Mouse (Mus musculus): ENCODE results near the gene Iqgap3.

The Iqgap3 gene

DNA sequence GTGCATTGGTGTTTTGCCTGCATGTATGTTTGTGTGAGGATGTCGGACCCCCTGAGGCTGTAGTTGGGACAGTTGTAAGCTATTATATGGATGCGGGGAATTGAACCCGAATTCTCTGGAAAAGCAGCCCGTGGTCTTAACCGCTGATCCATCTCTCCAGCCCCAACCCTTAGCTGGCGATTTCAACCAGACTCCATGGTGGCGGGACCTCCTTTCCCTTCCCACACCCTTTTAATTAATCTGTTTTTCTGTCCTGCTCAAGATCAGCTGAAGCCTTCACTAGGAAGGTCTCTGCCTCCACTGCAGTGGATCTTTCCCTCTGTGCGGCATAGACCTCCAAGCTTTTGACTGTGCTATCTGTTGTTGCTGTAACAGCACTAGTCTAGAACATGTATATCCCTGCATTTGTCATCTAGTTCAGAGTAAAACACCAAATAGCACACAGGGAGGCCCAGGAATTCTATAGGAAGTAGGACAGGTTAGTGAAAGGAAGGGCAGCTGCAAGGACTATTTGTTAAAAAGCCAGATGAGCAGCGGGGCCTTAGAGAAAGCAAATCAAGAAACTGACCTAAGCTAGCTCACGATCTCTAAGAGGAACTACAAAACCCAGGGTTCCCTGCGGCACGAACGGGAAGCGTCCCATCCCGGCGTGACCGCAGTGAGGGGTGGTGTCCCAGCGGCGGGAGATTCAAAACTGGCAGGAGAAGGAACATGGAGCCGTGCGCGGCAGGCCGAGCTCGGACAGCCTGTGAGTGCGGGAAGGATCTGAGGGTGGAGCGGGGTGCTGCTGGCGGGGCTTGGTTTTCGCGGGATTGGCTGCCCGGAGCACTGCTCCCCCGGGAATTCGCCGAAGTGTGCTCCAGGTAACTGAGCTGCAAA is at the start of gene Iqgap3:
Gene Iqgap3 (plus strand): TSS at position 627 of the 879 bp plus-strand sequence.
- in situ Hi-C loops (cut with MseI, MboI): no loop called here

DNA sequence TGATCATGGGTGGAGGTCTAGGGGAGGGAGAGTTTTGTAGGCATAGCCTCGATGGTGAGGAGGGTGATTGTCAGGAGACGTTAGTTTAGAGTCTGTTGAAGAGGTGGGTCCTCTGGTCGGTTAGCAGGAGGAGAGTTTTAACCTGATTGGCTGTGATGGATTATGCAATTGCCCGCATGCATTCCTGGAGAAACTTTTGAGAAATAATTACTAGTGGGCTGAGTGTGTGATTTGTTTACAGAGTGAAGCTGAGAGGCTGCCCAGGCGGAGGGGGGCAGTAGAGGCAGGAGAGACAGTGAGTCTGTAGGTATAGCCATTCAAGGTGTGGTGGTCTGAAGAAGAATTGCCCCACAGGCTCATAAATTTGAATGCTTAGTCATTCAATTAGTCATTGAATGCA is 48.3 kb upstream of the Iqgap3 start:
- in situ Hi-C loops (cut with MseI, MboI): no loop called here

DNA sequence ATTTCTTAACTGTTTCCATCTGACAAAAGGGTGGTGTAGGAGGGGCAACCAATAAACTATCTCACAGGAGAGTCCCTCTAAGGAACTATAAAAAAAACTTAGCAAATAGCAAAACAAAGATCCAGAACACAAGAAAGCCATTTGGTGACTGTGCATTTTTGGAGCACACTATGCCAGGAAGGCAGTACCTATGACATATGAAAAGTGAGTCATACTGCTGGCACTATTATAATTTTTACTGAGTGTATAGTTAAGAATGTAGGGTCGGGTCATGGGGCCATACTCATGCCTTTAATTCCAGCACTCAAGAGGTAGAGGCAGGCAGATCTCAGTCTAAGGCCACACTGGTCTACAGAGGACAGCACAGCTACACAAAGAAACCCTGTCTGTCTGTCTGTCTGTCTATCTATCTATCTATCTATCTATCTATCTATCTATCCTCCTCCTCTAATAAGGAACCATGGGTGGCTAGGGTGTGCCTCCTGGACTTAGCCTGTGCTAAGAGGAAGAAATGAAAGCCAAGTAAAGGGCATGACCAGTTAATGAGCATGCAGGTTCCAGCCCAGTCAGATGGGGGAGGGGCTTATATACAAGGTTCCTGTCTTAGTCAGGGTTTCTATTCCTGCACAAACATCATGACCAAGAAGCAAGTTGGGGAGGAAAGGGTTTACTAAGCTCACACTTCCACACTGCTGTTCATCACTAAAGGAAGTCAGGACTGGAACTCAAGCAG is 46.0 kb upstream of the Iqgap3 start:
- in situ Hi-C loops (cut with MseI, MboI): no loop called here

DNA sequence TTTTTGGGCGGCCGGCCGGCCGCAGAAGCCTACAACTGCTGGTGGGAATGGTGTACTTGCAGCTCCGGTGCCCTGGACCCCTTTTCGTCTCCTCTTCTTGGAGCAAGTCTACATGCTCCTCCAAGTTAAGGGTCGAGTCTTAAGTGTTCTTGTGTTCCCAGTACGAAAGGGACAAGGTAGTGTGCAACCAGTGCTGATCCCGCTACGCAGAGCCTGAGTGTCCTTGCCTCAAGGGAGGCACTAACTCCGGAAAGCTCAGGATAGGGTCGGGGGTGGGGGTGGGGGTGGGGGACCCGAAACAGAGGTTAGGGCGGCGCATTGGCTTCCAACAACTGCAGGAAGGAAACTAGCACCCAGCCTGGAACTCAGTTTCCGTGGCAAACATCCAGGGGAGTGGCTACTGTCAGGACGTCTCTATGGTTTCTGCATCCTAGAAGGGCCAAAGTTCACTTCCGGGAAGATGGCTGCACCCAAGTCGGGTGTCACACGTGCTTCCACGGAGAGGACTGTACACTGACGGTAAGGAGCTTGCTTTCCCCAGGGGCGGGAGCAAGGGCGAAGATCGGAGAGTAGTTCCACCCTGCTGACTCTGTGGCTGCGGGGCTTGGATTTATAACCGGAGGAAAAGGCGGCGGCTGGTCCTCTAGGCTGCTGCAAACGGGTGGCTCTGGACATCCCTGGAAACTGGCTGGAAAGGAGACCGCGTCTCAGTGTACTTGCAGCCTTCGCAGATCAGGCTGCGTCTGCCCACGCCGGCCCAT is 38.9 kb upstream of the Iqgap3 start, which contains the start of gene Gpatch4:
Gene Gpatch4 (plus strand): TSS at position 448 of the 761 bp plus-strand sequence.
- in situ Hi-C loops (cut with MseI, MboI): no loop called here

DNA sequence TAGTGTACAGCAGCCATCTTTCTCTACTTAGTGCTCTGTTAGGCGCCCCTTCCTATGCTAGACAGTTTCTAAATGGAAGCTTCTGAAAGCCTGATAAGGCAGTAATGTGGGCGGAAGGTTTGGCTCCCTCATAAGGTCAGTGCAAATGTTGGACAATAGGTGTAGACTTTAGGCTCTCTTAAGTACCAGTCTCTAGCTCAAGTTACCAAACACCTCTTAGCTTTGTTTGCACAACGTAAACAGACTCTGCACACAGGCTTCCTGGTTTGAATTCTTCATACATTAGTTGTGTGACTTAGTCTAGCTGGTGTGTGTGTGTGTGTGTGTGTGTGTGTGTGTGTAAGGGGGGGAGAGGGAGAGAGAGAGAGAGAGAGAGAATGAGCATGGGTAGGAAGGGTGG is 32.2 kb upstream of the Iqgap3 start:
- in situ Hi-C loops (cut with MseI, MboI): no loop called here

- in situ Hi-C loops (cut with MseI, MboI): no loop called here
Observed at GRCm38 (mm10) chr3:88057030-88057429, 24.7 kb upstream of the Iqgap3 start.

DNA sequence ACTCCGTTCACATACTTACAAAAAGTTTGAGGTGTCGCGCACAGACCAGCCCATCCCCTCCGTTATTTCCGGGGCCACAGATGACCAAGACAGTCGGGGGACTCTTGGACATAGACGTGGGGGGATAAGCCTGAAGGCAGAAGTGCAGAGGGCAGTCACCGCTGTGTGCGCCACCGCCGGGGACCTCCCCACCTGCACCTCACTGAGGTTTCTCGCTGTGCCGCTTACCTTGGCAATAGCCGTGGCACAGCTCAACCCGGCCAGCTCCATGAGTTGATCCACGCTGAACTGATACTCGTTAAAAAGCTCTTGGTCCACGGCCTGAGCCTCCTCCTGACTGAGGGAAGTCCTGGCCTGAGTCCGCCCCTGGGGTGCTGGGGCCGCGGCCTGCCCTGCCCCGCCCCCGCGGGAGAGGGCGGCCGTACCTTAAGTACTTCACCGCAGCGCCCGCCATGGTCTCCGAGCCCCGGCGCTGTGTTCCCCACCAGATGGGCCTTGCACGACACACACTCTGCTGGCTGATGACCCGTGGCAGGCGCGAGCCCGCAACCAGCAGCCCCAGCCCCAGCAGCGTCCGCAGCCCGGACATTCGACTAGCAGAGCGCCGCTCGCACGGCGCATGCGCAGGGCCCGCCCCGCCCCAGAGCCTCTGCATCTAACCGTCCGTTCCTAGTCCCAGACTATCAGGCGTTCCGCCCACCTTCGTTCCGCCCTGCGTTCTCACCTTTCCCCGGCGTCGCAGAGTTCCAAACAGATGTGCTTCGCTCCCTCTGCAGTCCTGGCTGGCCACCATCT is 23.7 kb upstream of the Iqgap3 start, which contains the start of gene Naxe:
Gene Naxe (minus strand): TSS at position 594 of the 795 bp plus-strand sequence.
- in situ Hi-C loops (cut with MseI, MboI): no loop called here

GRCm38 (mm10) chr3:88068386-88068785 is 13.4 kb upstream of the Iqgap3 start:
- in situ Hi-C loops (cut with MseI, MboI): no loop called here

DNA sequence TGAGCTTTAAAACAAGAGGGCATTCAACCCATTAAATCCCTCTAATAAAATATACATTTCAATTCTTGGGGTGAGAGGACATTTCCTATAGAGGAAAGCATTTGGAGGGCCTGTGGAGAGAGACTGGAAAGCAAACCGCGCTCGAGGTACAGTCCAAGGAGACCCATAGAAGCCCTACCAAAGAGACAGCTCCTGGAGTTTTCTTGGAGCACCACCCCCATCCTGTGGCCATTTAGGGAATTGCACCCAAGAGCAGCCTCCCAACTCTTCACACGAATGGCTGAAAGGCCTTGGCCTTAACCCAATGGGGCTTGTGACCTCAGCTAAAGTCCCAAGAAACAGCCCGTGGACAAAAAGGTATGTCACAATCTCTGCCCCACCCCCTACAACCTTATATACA is 10.0 kb upstream of the Iqgap3 start:
- in situ Hi-C loops (cut with MseI, MboI): loop anchor here (5.0 kb wide), 2 partner anchors 54 to 64 kb away; no protein-coding TSS in a partner anchor

- in situ Hi-C loops (cut with MseI, MboI): loop anchor here (5.0 kb wide), 2 partner anchors 56 to 66 kb away; no protein-coding TSS in a partner anchor
Observed at GRCm38 (mm10) chr3:88073631-88074030, 8.1 kb upstream of the Iqgap3 start.

- in situ Hi-C loops (cut with MseI, MboI): loop anchor here (5.0 kb wide), 2 partner anchors 57 to 67 kb away; no protein-coding TSS in a partner anchor
Observed at GRCm38 (mm10) chr3:88074351-88074750, 7.4 kb upstream of the Iqgap3 start.

DNA sequence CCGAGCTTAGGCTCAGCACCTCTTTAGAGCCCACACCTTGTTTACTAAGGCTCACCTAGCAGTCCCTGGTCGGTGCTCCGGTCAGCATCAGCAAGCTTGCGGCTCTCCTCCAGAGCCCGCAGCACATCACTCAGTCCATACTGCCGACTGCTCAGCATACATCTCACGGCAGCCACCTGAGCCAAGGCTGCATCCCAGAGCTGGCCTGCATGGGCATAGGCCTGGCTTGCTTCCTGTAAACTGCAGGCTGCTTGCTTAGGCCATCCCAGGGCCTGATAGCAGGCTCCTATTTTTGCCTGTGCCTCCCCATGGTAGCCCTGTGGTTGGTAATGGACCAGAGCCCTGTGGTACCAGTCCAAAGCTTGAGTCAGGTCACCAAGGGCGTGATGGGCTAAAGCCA is 7.0 kb upstream of the Iqgap3 start:
- in situ Hi-C loops (cut with MseI, MboI): loop anchor here (5.0 kb wide), 2 partner anchors 57 to 67 kb away; no protein-coding TSS in a partner anchor

DNA sequence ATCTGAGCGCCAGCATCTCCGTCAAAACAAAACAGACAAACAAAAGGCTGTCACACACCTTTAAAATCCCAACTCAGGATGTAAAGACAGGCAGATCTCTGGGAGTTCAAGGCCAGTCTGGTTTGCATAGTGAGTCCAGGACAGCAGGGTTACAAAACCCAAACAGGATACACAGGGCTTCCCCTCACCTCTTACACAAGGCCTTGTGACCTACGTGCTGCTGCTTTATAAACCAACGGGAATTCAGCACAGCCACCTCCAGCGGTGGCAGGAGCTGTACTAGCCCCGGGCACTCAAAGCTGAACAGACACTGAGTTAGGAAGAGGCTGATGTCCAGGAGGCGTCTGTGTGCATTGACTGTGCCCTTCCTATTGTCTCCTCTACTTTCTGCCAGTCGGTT is 4.3 kb upstream of the Iqgap3 start:
- in situ Hi-C loops (cut with MseI, MboI): no loop called here

DNA sequence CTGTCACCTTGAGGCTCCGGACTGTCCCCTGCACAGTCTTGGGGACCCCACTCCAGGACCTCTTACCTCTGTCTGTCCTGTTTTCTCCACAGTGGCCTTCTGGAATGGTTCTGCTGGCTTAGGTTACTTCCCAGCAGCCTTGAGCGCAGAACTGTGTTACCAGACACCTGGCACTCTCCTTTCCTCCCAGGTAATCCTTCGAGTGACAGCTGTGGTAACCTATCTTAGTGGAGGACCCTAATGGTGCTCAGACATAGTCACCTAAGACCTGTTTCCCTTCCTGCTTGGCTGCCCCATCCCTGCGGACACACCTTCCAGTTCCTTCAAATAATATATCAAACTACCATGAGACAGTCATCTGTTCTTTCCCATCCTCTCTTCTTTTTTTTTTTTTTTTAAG is 3.6 kb upstream of the Iqgap3 start, which contains the start of gene Ttc24:
Gene Ttc24 (minus strand): TSS at position 101 of the 400 bp plus-strand sequence.
- in situ Hi-C loops (cut with MseI, MboI): no loop called here

DNA sequence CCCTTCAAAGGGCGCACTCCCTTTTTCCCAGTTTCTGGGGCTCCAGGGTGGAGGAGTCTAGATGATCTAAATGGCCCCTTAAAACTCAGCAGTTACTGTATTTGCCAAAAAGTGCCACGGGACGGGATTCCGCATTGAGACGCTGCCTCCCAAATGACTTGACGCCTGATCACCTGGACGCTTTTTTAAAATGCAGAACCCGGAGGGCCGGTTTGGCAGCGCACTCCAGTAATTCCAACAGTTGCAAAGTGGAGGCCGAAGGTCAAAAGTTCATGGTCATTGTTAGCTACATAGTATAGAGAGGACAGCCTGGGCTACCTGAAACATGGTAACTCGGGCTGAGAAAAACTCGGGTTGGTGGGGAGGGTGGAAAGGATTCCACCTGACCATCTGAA is 450 bp downstream of the Iqgap3 start:
- in situ Hi-C loops (cut with MseI, MboI): no loop called here

- in situ Hi-C loops (cut with MseI, MboI): no loop called here
Observed at GRCm38 (mm10) chr3:88082663-88083062, 892 bp downstream of the Iqgap3 start.

- in situ Hi-C loops (cut with MseI, MboI): no loop called here
Observed at GRCm38 (mm10) chr3:88084001-88084400, 2.2 kb downstream of the Iqgap3 start.

GRCm38 (mm10) chr3:88085459-88085858 is 3.7 kb downstream of the Iqgap3 start:
- in situ Hi-C loops (cut with MseI, MboI): loop anchor here in 1 of 2 experiments (5.0 kb wide), 1 partner anchor 87 kb away; no protein-coding TSS in a partner anchor

DNA sequence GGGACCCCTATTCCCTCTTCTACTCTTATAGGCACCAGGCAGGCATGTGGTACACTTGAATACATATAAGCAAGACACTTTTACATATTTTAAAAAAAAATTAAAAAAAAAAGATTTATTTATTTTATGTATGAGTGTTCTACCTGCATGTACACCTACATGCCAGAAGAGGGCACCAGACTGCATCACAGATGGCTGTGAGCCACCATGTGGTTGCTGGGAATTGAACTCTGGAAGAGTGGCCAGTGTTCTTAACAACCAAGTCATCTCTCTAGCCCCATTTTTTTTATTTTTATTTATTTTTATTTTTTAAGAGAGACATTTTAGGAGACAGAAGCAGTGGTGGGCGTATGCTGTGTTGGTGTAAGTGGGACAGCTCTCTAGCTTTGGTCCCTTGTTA is 5.9 kb downstream of the Iqgap3 start:
- in situ Hi-C loops (cut with MseI, MboI): loop anchor here in 1 of 2 experiments (5.0 kb wide), 1 partner anchor 85 kb away; no protein-coding TSS in a partner anchor

DNA sequence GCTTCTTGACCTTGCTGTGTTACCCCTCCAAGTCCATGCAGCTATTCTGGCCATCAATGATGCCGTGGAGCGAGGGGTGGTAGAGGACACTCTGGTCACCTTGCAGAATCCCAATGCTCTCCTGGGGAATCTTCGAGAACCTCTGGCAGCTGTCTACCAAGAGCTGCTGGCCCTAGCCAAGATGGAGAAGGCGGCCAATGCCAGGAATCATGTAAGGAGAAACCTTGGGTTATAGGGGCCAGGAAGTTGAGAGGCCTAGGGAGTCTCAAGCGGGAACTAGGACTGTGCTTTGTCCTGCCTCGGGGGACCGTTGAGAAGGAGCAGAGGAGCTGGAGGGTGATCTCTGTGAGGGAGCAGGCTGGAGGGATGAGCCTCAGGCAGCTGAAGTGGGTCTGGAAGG is 8.3 kb downstream of the Iqgap3 start:
- in situ Hi-C loops (cut with MseI, MboI): no loop called here

Measured in mouse trophoblast stem cell (cell line).